In genomic region chr3:90375562-90376246, GRCm38 (mm10) we compare ENCODE assay signal across 15 mouse cellular contexts. TPM values are rescaled to one million over a fixed set of nuclear protein-coding genes. Genes with fewer than 3 reads are reported as not detected.
DNase-seq lines count a peak whose midpoint lies in the region; ATAC-seq lines count a peak whose summit lies in the region.
"Had no signal": no experiment of that assay in that cellular context is flagged by ENCODE, and none has a peak within 500 bp of the region (broad histone marks: within the 10 kb centered on the region; RNA-seq: fewer than 3 reads in every experiment).

No protein-coding gene starts in this region.

- no peak for ATAC-seq in forebrain, embryonic 13.5 days
- no peak for ATAC-seq in megakaryocyte, adult 5-6 weeks (ENCODE audit: poor library complexity, severe bottlenecking)
- peak; percentile 49 for ATAC-seq in neural tube, embryonic 12.5 days (ENCODE audit: low FRiP score, low read depth)

- no peak for DNase-seq in forebrain, embryonic 10.5 days (ENCODE audit: extremely low spot score, low spot score)
- no peak for DNase-seq in hindbrain, embryonic 10.5 days (ENCODE audit: low spot score)
- no peak for DNase-seq in cerebellum, adult 9-10 months
- no peak for DNase-seq in kidney, postnatal 36 days
- DNase-seq: cerebellum, adult 11-12 months; gastrocnemius, postnatal 36 days; kidney, adult 18-20 months; liver had no signal

- H3K4me3 ChIP-seq in forebrain, embryonic 10.5 days, result no peak overlapping the region
- no peak overlapping the region for H3K4me3 ChIP-seq in forebrain, embryonic 13.5 days
- peak overlapping the region; percentile 40 for H3K4me3 ChIP-seq in megakaryocyte, embryonic 14.5 days (replicated peaks)
- H3K4me3 ChIP-seq in hindbrain, embryonic 10.5 days, result 0 out of 2 replicates have a peak overlapping the region, but pooled peaks have one; percentile 18
- H3K4me3 ChIP-seq in neural tube, embryonic 12.5 days, result no peak overlapping the region
- H3K4me3 ChIP-seq: layer of hippocampus, adult 2 months; stomach, embryonic 15.5 days had no signal

- peak overlapping the region; percentile 52 for H3K27ac ChIP-seq in forebrain, embryonic 10.5 days
- no peak overlapping the region for H3K27ac ChIP-seq in forebrain, embryonic 13.5 days
- H3K27ac ChIP-seq in hindbrain, embryonic 10.5 days, result peak overlapping the region; percentile 89
- no peak overlapping the region for H3K27ac ChIP-seq in neural tube, embryonic 12.5 days
- H3K27ac ChIP-seq: layer of hippocampus, adult 2 months; stomach, embryonic 15.5 days had no signal

- H3K9me3 ChIP-seq in forebrain, embryonic 10.5 days, result no peaks in the 10 kb centered on the region
- H3K9me3 ChIP-seq in forebrain, embryonic 13.5 days (replicated peaks), result no peaks in the 10 kb centered on the region
- H3K9me3 ChIP-seq in megakaryocyte, embryonic 14.5 days, result peaks cover 4% of the 10 kb centered on the region; the same call in 1 of the 2 replicates
- no peaks in the 10 kb centered on the region for H3K9me3 ChIP-seq in hindbrain, embryonic 10.5 days
- H3K9me3 ChIP-seq in neural tube, embryonic 12.5 days, result no peaks in the 10 kb centered on the region
- H3K9me3 ChIP-seq: stomach, embryonic 15.5 days had no signal

- 40% methylated on average over 3 of the region's 3 CpGs for WGBS in forebrain, embryonic 10.5 days
- 39% methylated on average over 3 of the region's 3 CpGs for WGBS in forebrain, embryonic 13.5 days
- WGBS in hindbrain, embryonic 10.5 days, result 20% methylated on average over 3 of the region's 3 CpGs
- 22% methylated on average over 3 of the region's 3 CpGs for WGBS in neural tube, embryonic 12.5 days

- no peaks in the 10 kb centered on the region for H3K27me3 ChIP-seq in forebrain, embryonic 10.5 days (ENCODE audit: poor library complexity, severe bottlenecking)
- H3K27me3 ChIP-seq in forebrain, embryonic 13.5 days, result no peaks in the 10 kb centered on the region
- peaks cover 32% of the 10 kb centered on the region for H3K27me3 ChIP-seq in megakaryocyte, embryonic 14.5 days (replicated peaks)
- no peaks in the 10 kb centered on the region for H3K27me3 ChIP-seq in hindbrain, embryonic 10.5 days (ENCODE audit: insufficient read depth, poor library complexity, severe bottlenecking)
- H3K27me3 ChIP-seq in neural tube, embryonic 12.5 days (replicated peaks), result no peaks in the 10 kb centered on the region
- H3K27me3 ChIP-seq: CH12.LX; stomach, embryonic 15.5 days had no signal

- no peaks in the 10 kb centered on the region for H3K36me3 ChIP-seq in forebrain, embryonic 10.5 days (replicated peaks)
- no peaks in the 10 kb centered on the region for H3K36me3 ChIP-seq in forebrain, embryonic 13.5 days (ENCODE audit: poor library complexity, severe bottlenecking)
- no peaks in the 10 kb centered on the region for H3K36me3 ChIP-seq in megakaryocyte, embryonic 14.5 days (replicated peaks; ENCODE audit: low read length)
- no peaks in the 10 kb centered on the region for H3K36me3 ChIP-seq in hindbrain, embryonic 10.5 days
- no peaks in the 10 kb centered on the region for H3K36me3 ChIP-seq in neural tube, embryonic 12.5 days
- H3K36me3 ChIP-seq: stomach, embryonic 15.5 days had no signal

- H3K4me1 ChIP-seq in forebrain, embryonic 10.5 days, result peaks cover 16% of the 10 kb centered on the region
- H3K4me1 ChIP-seq in forebrain, embryonic 13.5 days, result no peaks in the 10 kb centered on the region
- H3K4me1 ChIP-seq in megakaryocyte, embryonic 14.5 days, result peaks cover 22% of the 10 kb centered on the region
- H3K4me1 ChIP-seq in hindbrain, embryonic 10.5 days (replicated peaks), result peaks cover 39% of the 10 kb centered on the region
- peaks cover 4% of the 10 kb centered on the region for H3K4me1 ChIP-seq in neural tube, embryonic 12.5 days
- H3K4me1 ChIP-seq: stomach, embryonic 15.5 days had no signal

- no peak overlapping the region for H3K9ac ChIP-seq in forebrain, embryonic 13.5 days
- no peak overlapping the region for H3K9ac ChIP-seq in neural tube, embryonic 12.5 days
- H3K9ac ChIP-seq: stomach, embryonic 15.5 days had no signal

- H3K4me2 ChIP-seq in forebrain, embryonic 13.5 days, result no peak overlapping the region
- H3K4me2 ChIP-seq in neural tube, embryonic 12.5 days (replicated peaks), result no peak overlapping the region
- H3K4me2 ChIP-seq: stomach, embryonic 15.5 days had no signal

RNA-seq across cellular contexts. Expression of gene Slc27a3, which starts 14.0 kb away (rescaled TPM):
- 18.8 and 20.9 TPM in 2 replicates for polyA plus RNA-seq in forebrain, embryonic 10.5 days (2016; fragmentation: Nextera tagmentation; extraction: Ambion mirVana)
- 11.2 and 12.4 TPM in 2 replicates for polyA plus RNA-seq in forebrain, embryonic 13.5 days (2015; fragmentation: Nextera tagmentation; extraction: Ambion mirVana)
- 2.3 and 3.1 TPM in 2 replicates for polyA plus RNA-seq in megakaryocyte, embryonic 14.5 days (2012; ENCODE audit: insufficient read depth, low replicate concordance)
- 0.21 and 0.33 TPM in 2 replicates for total RNA-seq in megakaryocyte, adult 5-6 weeks (2015)
- 1.1 and 3.0 TPM in 2 replicates for total RNA-seq in megakaryocyte, adult 5-6 weeks (2017)
- polyA plus RNA-seq in hindbrain, embryonic 10.5 days (2016; fragmentation: Nextera tagmentation; extraction: Ambion mirVana), result 28.5 and 29.1 TPM in 2 replicates
- 19.7 and 22.7 TPM in 2 replicates for polyA plus RNA-seq in neural tube, embryonic 12.5 days (2016; fragmentation: Nextera tagmentation; extraction: Ambion mirVana)

RNA-seq across cellular contexts. Expression of gene Ints3, which starts 57.7 kb away (rescaled TPM):
- polyA plus RNA-seq in forebrain, embryonic 10.5 days (2016; fragmentation: Nextera tagmentation; extraction: Ambion mirVana), result 40.9 and 41.9 TPM in 2 replicates
- polyA plus RNA-seq in forebrain, embryonic 13.5 days (2015; fragmentation: Nextera tagmentation; extraction: Ambion mirVana), result 27.8 and 29.3 TPM in 2 replicates
- polyA plus RNA-seq in megakaryocyte, embryonic 14.5 days (2012; ENCODE audit: insufficient read depth, low replicate concordance), result 15.5 and 21.9 TPM in 2 replicates
- 13.7 and 14.7 TPM in 2 replicates for total RNA-seq in megakaryocyte, adult 5-6 weeks (2015)
- total RNA-seq in megakaryocyte, adult 5-6 weeks (2017), result 14.9 and 20.5 TPM in 2 replicates
- 37.6 and 39.7 TPM in 2 replicates for polyA plus RNA-seq in hindbrain, embryonic 10.5 days (2016; fragmentation: Nextera tagmentation; extraction: Ambion mirVana)
- 38.1 and 40.5 TPM in 2 replicates for polyA plus RNA-seq in neural tube, embryonic 12.5 days (2016; fragmentation: Nextera tagmentation; extraction: Ambion mirVana)

Comparison
In these comparisons a context has a peak if more than half of its experiments do, and no peak if none do; other contexts are left out.
1. H3K27ac ChIP-seq: peak in forebrain, embryonic 10.5 days (single experiment) and hindbrain, embryonic 10.5 days (single experiment); none in forebrain, embryonic 13.5 days (single experiment) and neural tube, embryonic 12.5 days (single experiment).
2. H3K4me3 ChIP-seq: peak in megakaryocyte, embryonic 14.5 days (single experiment) and hindbrain, embryonic 10.5 days (single experiment); none in forebrain, embryonic 10.5 days (single experiment), forebrain, embryonic 13.5 days (single experiment) and neural tube, embryonic 12.5 days (single experiment).